Mouse (Mus musculus): ENCODE measurements around the gene Mettl7a1. TPM values are rescaled to one million over a fixed set of nuclear protein-coding genes. Genes with fewer than 3 reads are reported as not detected.
"Not testable (repeated sequence)": the region's sequence is repeated elsewhere in the genome, so short reads cannot be mapped to it uniquely, and the experiment has no call there.

Mettl7a1 gene
- polyA plus RNA-seq, 1 experiment from 2014 or later, result 3.7 TPM

GRCm38 (mm10) chr15:100351501-100352060 is 47.6 kb downstream of the Mettl7a1 start:
- H3K4me3 ChIP-seq (ENCODE audit: low read depth, low read length), result no peak overlapping the region
- WGBS, result 82% methylated on average over 6 of the region's 6 CpGs

GRCm38 (mm10) chr15:100352711-100353250 is 48.8 kb downstream of the Mettl7a1 start, which contains the start of the genes Methig1 and Mettl7a2:
Methig1 (plus strand) TSS chr15:100353149.
Mettl7a2 (plus strand) TSS chr15:100353200.
- whole genome bisulfite sequencing, result 89% methylated on average over 10 of the region's 10 CpGs
- Histone ChIP-seq H3K27ac (ENCODE audit: low read length) (no peak within 1 kb of the TSS), H3K9ac (ENCODE audit: low read depth, low read length) (no peak within 1 kb of the TSS), H3K4me1 (ENCODE audit: control insufficient read depth, insufficient read depth, low read length) (no peaks in the 10 kb centered on the region), H3K36me3 (ENCODE audit: control insufficient read depth, insufficient read depth, low read length) (no peaks in the 10 kb centered on the region), H3K27me3 (ENCODE audit: control insufficient read depth, insufficient read depth, low read depth, low read length) (no peaks in the 10 kb centered on the region), H3K4me2 (ENCODE audit: low read length) (no peak within 1 kb of the TSS), H3K4me3 (ENCODE audit: low read depth, low read length) (no peak within 1 kb of the TSS), H3K9me3 (replicated peaks; ENCODE audit: control insufficient read depth, low read length, poor library complexity, severe bottlenecking) (no peaks in the 10 kb centered on the region)
- no peak for ATAC-seq

More at GRCm38 (mm10) chr15:100351501-100352060, 47.6 kb downstream of the Mettl7a1 start:
- Histone ChIP-seq H3K4me2 (ENCODE audit: low read length) (no peak overlapping the region), H3K36me3 (ENCODE audit: control insufficient read depth, insufficient read depth, low read length) (no peaks in the 10 kb centered on the region), H3K27me3 (ENCODE audit: control insufficient read depth, insufficient read depth, low read depth, low read length) (no peaks in the 10 kb centered on the region), H3K9ac (ENCODE audit: low read depth, low read length) (no peak overlapping the region), H3K27ac (ENCODE audit: low read length) (no peak overlapping the region), H3K9me3 (replicated peaks; ENCODE audit: control insufficient read depth, low read length, poor library complexity, severe bottlenecking) (no peaks in the 10 kb centered on the region), H3K4me1 (ENCODE audit: control insufficient read depth, insufficient read depth, low read length) (no peaks in the 10 kb centered on the region)
- no peak for ATAC-seq

DNA sequence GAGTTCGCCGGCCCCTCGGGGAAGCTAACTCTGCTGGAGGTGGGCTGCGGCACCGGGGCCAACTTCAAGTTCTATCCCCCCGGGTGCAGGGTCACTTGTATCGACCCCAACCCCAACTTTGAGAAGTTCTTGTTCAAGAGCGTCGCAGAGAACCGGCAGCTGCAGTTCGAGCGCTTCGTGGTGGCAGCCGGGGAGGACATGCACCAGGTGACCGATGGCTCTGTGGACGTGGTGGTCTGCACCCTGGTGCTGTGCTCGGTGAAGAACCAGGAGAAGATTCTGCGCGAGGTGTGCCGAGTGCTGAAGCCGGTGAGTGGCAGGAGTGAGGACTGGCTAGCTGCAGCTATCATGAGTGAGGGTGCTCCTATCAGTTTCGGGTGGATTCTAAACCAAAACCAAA is 49.5 kb downstream of the Mettl7a1 start:
- not testable (repeated sequence) for ATAC-seq; H3K9ac ChIP-seq (ENCODE audit: low read depth, low read length); H3K9me3 ChIP-seq (replicated peaks; ENCODE audit: control insufficient read depth, low read length, poor library complexity, severe bottlenecking); H3K36me3 ChIP-seq (ENCODE audit: control insufficient read depth, insufficient read depth, low read length); H3K4me1 ChIP-seq (ENCODE audit: control insufficient read depth, insufficient read depth, low read length); H3K27ac ChIP-seq (ENCODE audit: low read length); H3K27me3 ChIP-seq (ENCODE audit: control insufficient read depth, insufficient read depth, low read depth, low read length); H3K4me2 ChIP-seq (ENCODE audit: low read length); H3K4me3 ChIP-seq (ENCODE audit: low read depth, low read length)
- 96% methylated on average over 9 of the region's 22 CpGs for WGBS

DNA sequence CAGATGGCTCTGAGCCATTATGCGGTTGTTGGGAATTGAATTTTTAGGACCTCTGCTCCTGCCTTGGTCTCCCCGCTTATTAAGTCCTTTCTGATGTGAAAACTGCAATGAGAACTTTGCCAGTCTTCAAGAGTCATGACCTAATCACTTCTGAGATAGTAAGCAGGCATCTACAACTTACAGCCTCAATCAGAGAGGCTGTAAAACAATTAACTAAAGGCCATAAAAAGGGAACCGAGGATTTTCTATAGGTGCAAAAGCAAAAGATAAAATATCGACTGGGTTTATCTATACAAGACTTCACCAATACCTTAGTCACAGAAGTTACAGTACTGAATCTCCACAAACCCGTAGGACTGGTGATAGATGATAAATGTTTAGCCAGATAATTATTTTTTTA is 51.9 kb downstream of the Mettl7a1 start:
- no peak overlapping the region for H3K9ac ChIP-seq (ENCODE audit: low read depth, low read length)
- no peak overlapping the region for H3K4me2 ChIP-seq (ENCODE audit: low read length)
- 92% methylated on average over 5 of the region's 5 CpGs for WGBS
- no peak overlapping the region for H3K27ac ChIP-seq (ENCODE audit: low read length)
- no peak for ATAC-seq
- H3K27me3 ChIP-seq (ENCODE audit: control insufficient read depth, insufficient read depth, low read depth, low read length), result no peaks in the 10 kb centered on the region
- H3K4me3 ChIP-seq (ENCODE audit: low read depth, low read length), result no peak overlapping the region
- no peaks in the 10 kb centered on the region for H3K4me1 ChIP-seq (ENCODE audit: control insufficient read depth, insufficient read depth, low read length)
- H3K9me3 ChIP-seq (replicated peaks; ENCODE audit: control insufficient read depth, low read length, poor library complexity, severe bottlenecking), result no peaks in the 10 kb centered on the region
- H3K36me3 ChIP-seq (ENCODE audit: control insufficient read depth, insufficient read depth, low read length), result no peaks in the 10 kb centered on the region

- H3K9ac ChIP-seq (ENCODE audit: low read depth, low read length), result no peak within 1 kb of the TSS
- H3K27ac ChIP-seq (ENCODE audit: low read length), result no peak within 1 kb of the TSS
- H3K4me1 ChIP-seq (ENCODE audit: control insufficient read depth, insufficient read depth, low read length), result no peaks in the 10 kb centered on the region
- no peak within 1 kb of the TSS for H3K4me2 ChIP-seq (ENCODE audit: low read length)
- H3K4me3 ChIP-seq (ENCODE audit: low read depth, low read length), result no peak within 1 kb of the TSS
- no peaks in the 10 kb centered on the region for H3K36me3 ChIP-seq (ENCODE audit: control insufficient read depth, insufficient read depth, low read length)
- 77% methylated on average over 7 of the region's 7 CpGs for WGBS
- H3K27me3 ChIP-seq (ENCODE audit: control insufficient read depth, insufficient read depth, low read depth, low read length), result no peaks in the 10 kb centered on the region
- no peak for ATAC-seq
- no peaks in the 10 kb centered on the region; the same call in 1 of the 2 replicates for H3K9me3 ChIP-seq (replicated peaks; ENCODE audit: control insufficient read depth, low read length, poor library complexity, severe bottlenecking)
Measured at GRCm38 (mm10) chr15:100364242-100364641, 60.3 kb downstream of the Mettl7a1 start, which contains the start of gene Higd1c. Higd1c (plus strand) TSS chr15:100364542.

DNA sequence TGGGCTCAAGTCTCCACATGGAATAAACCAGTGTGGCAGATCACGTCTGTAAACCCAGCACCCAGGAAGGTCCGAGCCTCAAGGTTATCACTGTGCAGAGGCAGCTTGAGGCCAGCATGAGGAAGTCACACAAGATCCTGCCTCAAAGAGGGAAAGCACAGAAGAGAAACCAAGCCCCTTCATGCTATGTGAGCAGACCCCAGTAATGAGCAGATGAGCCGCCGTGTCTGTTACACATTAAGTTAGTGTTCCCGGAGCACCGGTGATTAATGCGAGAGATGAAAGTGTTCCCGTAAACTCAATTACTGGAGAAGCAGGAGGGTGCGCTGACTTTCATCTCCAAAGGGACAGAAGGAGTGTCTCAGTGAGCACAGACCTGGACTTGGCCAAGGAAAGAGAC is 62.0 kb downstream of the Mettl7a1 start:
- 41% methylated on average over 9 of the region's 9 CpGs for WGBS
- not testable (repeated sequence) for H3K4me3 ChIP-seq (ENCODE audit: low read depth, low read length); H3K4me2 ChIP-seq (ENCODE audit: low read length); H3K4me1 ChIP-seq (ENCODE audit: control insufficient read depth, insufficient read depth, low read length); H3K9ac ChIP-seq (ENCODE audit: low read depth, low read length); H3K36me3 ChIP-seq (ENCODE audit: control insufficient read depth, insufficient read depth, low read length); ATAC-seq; H3K27me3 ChIP-seq (ENCODE audit: control insufficient read depth, insufficient read depth, low read depth, low read length); H3K9me3 ChIP-seq (replicated peaks; ENCODE audit: control insufficient read depth, low read length, poor library complexity, severe bottlenecking); H3K27ac ChIP-seq (ENCODE audit: low read length)

DNA sequence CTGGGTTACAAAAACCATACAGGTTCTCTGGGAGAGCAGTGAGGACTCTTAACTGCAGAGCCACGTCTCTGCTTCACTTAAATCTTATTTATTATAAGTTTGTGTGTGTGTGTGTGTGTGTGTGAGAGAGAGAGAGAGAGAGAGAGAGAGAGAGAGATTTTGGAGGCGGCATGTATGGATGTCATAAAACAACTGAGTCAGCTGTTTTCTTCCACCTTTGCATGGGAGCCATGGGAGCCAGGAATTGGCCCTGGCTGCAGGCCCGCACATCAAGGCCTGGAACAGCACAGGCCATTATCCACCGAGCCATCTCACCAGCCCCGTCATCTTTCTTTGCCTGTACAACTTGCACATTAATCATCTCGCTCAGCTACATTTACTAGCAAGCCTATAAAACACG is 63.2 kb downstream of the Mettl7a1 start:
- Histone ChIP-seq H3K9ac (ENCODE audit: low read depth, low read length) (no peak overlapping the region), H3K27ac (ENCODE audit: low read length) (no peak overlapping the region), H3K4me2 (ENCODE audit: low read length) (no peak overlapping the region), H3K4me3 (ENCODE audit: low read depth, low read length) (no peak overlapping the region), H3K27me3 (ENCODE audit: control insufficient read depth, insufficient read depth, low read depth, low read length) (no peaks in the 10 kb centered on the region), H3K4me1 (ENCODE audit: control insufficient read depth, insufficient read depth, low read length) (no peaks in the 10 kb centered on the region), H3K36me3 (ENCODE audit: control insufficient read depth, insufficient read depth, low read length) (no peaks in the 10 kb centered on the region), H3K9me3 (replicated peaks; ENCODE audit: control insufficient read depth, low read length, poor library complexity, severe bottlenecking) (no peaks in the 10 kb centered on the region; the same call in 1 of the 2 replicates)
- WGBS, result 89% methylated on average over 7 of the region's 7 CpGs
- ATAC-seq, result no peak

DNA sequence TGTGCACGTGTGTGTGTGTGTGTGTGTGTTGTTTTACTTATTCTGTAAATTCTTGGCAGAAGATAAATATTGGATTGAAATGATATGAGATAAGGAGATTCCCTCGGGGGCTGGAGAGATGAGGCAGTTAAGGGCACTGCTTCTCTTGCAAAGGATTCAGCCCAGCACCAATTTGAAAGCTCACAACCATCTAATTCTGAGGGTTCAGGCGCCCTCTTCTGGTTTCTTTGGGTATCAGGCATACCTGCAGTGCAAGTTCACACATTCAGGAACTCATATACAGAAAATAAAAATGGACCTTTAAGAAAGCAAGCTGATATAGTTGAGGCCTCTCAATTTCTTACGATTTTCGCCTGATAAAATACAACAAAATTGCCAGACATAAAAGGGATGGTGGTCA is 71.1 kb downstream of the Mettl7a1 start:
- no peaks in the 10 kb centered on the region for H3K4me1 ChIP-seq (ENCODE audit: control insufficient read depth, insufficient read depth, low read length)
- no peak overlapping the region for H3K27ac ChIP-seq (ENCODE audit: low read length)
- no peak overlapping the region for H3K9ac ChIP-seq (ENCODE audit: low read depth, low read length)
- no peaks in the 10 kb centered on the region for H3K36me3 ChIP-seq (ENCODE audit: control insufficient read depth, insufficient read depth, low read length)
- H3K4me2 ChIP-seq (ENCODE audit: low read length), result no peak overlapping the region
- no peak overlapping the region for H3K4me3 ChIP-seq (ENCODE audit: low read depth, low read length)
- 37% methylated on average over 5 of the region's 5 CpGs for WGBS
- H3K27me3 ChIP-seq (ENCODE audit: control insufficient read depth, insufficient read depth, low read depth, low read length), result no peaks in the 10 kb centered on the region
- no peak for ATAC-seq
- no peaks in the 10 kb centered on the region for H3K9me3 ChIP-seq (replicated peaks; ENCODE audit: control insufficient read depth, low read length, poor library complexity, severe bottlenecking)

- not testable (repeated sequence) for H3K27ac ChIP-seq (ENCODE audit: low read length); H3K9me3 ChIP-seq (replicated peaks; ENCODE audit: control insufficient read depth, low read length, poor library complexity, severe bottlenecking); H3K36me3 ChIP-seq (ENCODE audit: control insufficient read depth, insufficient read depth, low read length); H3K27me3 ChIP-seq (ENCODE audit: control insufficient read depth, insufficient read depth, low read depth, low read length); ATAC-seq; H3K9ac ChIP-seq (ENCODE audit: low read depth, low read length); H3K4me2 ChIP-seq (ENCODE audit: low read length); H3K4me3 ChIP-seq (ENCODE audit: low read depth, low read length); H3K4me1 ChIP-seq (ENCODE audit: control insufficient read depth, insufficient read depth, low read length)
- WGBS, result 26% methylated on average over 3 of the region's 9 CpGs
Measured at GRCm38 (mm10) chr15:100377847-100378505, 74.0 kb downstream of the Mettl7a1 start.
